Mouse (Mus musculus) lung, adult 2 months (tissue): ENCODE results near the gene Avpi1. TPM values are rescaled to one million over a fixed set of nuclear protein-coding genes. Genes with fewer than 3 reads are reported as not detected.
A peak's percentile ranks its signal among the peaks of the same experiment; 100 is the strongest.
"Not testable (repeated sequence)": the region's sequence is repeated elsewhere in the genome, so short reads cannot be mapped to it uniquely, and the experiment has no call there.

Experiments used
- DNase-seq: peaks from one replicate; pipeline ENCODE4 v3.0.0; 2022
- H3K4me1 ChIP-seq: fragments of 200-500 bp; 2 replicates; pipeline ENCODE4 v1.6.1; 2011; ENCODE audit warnings: low read length; ENCODE audit not compliant: control insufficient read depth, insufficient read depth
- H3K4me3 ChIP-seq: fragments of 200-500 bp; replicated peaks from 2 replicates; pipeline ENCODE3; 2011; ENCODE audit warnings: low read depth, mild to moderate bottlenecking, control low read depth, low read length; ENCODE audit errors: extremely low read depth
- CTCF ChIP-seq: fragments of 200-500 bp; IDR thresholded peaks from 2 replicates; pipeline ENCODE4 v1.5.1; 2011; ENCODE audit warnings: mild to moderate bottlenecking, low read length, control low read depth; ENCODE audit not compliant: insufficient read depth
- POLR2A ChIP-seq: fragments of 200-500 bp; IDR thresholded peaks from 2 replicates; pipeline ENCODE4 v1.6.1; 2011; ENCODE audit warnings: low read depth, mild to moderate bottlenecking, control low read depth, low read length, borderline replicate concordance; ENCODE audit errors: extremely low read depth
- WGBS: fragments of 180-500 bp; shearing (Covaris S2); methylation state at CpG from one replicate; pipeline ENCODE4 v1.1.7; 2018; 5-methylcytosine and 5-hydroxymethylcytosine counted together
- polyA plus RNA-seq: library from polyadenylated mRNA; depleted of rRNA; stranded (reverse); fragments of >200 nt; gene quantifications from 2 replicates; pipeline ENCODE4 v1.2.3, GENCODE M21; 2012; rRNA removed

Gene Avpi1
- polyA plus RNA-seq, 1 experiment, result 46.8 TPM

GRCm38 (mm10) chr19:42086166-42086565 lies 42.7 kb downstream of the Avpi1 start, which contains the start of gene Morn4:
Gene Morn4, minus strand, starts transcription at chr19:42086357.
- WGBS, result 2% methylated on average over 21 of the region's 21 CpGs
- DNase-seq, result peak; percentile 57
- TF ChIP-seq CTCF (no peak), POLR2A (0 out of 2 replicates have a peak, but pooled peaks have one; percentile 32)
- peaks cover 5% of the 10 kb centered on the region; the same call in 1 of the 2 replicates for H3K4me1 ChIP-seq
- H3K4me3 ChIP-seq, result peak within 1 kb of the TSS; percentile 63

- WGBS, result 11% methylated on average over 10 of the region's 10 CpGs
- peak overlapping the region; percentile 63 for H3K4me3 ChIP-seq
- H3K4me1 ChIP-seq, result 0 out of 2 replicates have a peak, but pooled peaks cover 2% of the 10 kb centered on the region
- no peak for DNase-seq
- TF ChIP-seq POLR2A, result no peak
- TF ChIP-seq CTCF, result no peak
Measured at GRCm38 (mm10) chr19:42085690-42086089, 43.2 kb downstream of the Avpi1 start.

GRCm38 (mm10) chr19:42081613-42082012 lies 47.2 kb downstream of the Avpi1 start:
- 88% methylated on average over 5 of the region's 5 CpGs for WGBS
- H3K4me3 ChIP-seq, DNase-seq, H3K4me1 ChIP-seq: not testable (repeated sequence)

GRCm38 (mm10) chr19:42080469-42080868 lies 48.4 kb downstream of the Avpi1 start:
- no peak overlapping the region for H3K4me3 ChIP-seq
- 85% methylated on average over 11 of the region's 11 CpGs for WGBS
- no peak for DNase-seq
- TF ChIP-seq CTCF, result no peak
- H3K4me1 ChIP-seq, result no peaks in the 10 kb centered on the region

GRCm38 (mm10) chr19:42079950-42080349 lies 48.9 kb downstream of the Avpi1 start:
- no peak overlapping the region for H3K4me3 ChIP-seq
- DNase-seq, result no peak
- H3K4me1 ChIP-seq, result no peaks in the 10 kb centered on the region
- WGBS, result 76% methylated on average over 5 of the region's 5 CpGs
- TF ChIP-seq POLR2A (no peak), CTCF (no peak)

- TF ChIP-seq POLR2A, result no peak
- H3K4me1 ChIP-seq, result no peaks in the 10 kb centered on the region
- no peak for DNase-seq
- WGBS, result 92% methylated on average over 12 of the region's 12 CpGs
- H3K4me3 ChIP-seq, result no peak overlapping the region
Measured at GRCm38 (mm10) chr19:42079006-42079405, 49.9 kb downstream of the Avpi1 start.

GRCm38 (mm10) chr19:42078566-42078965 lies 50.3 kb downstream of the Avpi1 start:
- DNase-seq, result no peak
- TF ChIP-seq CTCF, result no peak
- no peak for TF ChIP-seq POLR2A
- 74% methylated on average over 8 of the region's 8 CpGs for WGBS
- Histone ChIP-seq H3K4me3 (no peak overlapping the region), H3K4me1 (no peaks in the 10 kb centered on the region)

- TF ChIP-seq CTCF, result no peak
- TF ChIP-seq POLR2A, result no peak
- no peaks in the 10 kb centered on the region for H3K4me1 ChIP-seq
- no peak for DNase-seq
- H3K4me3 ChIP-seq, result no peak overlapping the region
- WGBS, result 90% methylated on average over 16 of the region's 16 CpGs
Measured at GRCm38 (mm10) chr19:42075992-42076391, 52.9 kb downstream of the Avpi1 start.

GRCm38 (mm10) chr19:42075051-42075450 lies 53.8 kb downstream of the Avpi1 start:
- no peak for DNase-seq
- WGBS, result 77% methylated on average over 2 of the region's 2 CpGs
- H3K4me3 ChIP-seq, result no peak overlapping the region
- H3K4me1 ChIP-seq, result no peaks in the 10 kb centered on the region
- no peak for TF ChIP-seq POLR2A
- no peak for TF ChIP-seq CTCF

Other genes starting within 250 kb of the Avpi1 start
- gene Rrp12, start 232.9 kb downstream of the Avpi1 start, polyA plus RNA-seq, result 4.1 and 5.5 TPM in 2 replicates
- 123 and 169 TPM in 2 replicates for gene Pgam1, start 217.1 kb downstream of the Avpi1 start, polyA plus RNA-seq
- gene Exosc1, start 195.6 kb downstream of the Avpi1 start, polyA plus RNA-seq, result 12.2 and 16.0 TPM in 2 replicates
- gene Zdhhc16, start 195.6 kb downstream of the Avpi1 start, polyA plus RNA-seq, result 67.4 and 91.5 TPM in 2 replicates
- gene Mms19, start 147.9 kb downstream of the Avpi1 start, polyA plus RNA-seq, result 53.7 and 57.0 TPM in 2 replicates
- 26.0 and 31.7 TPM in 2 replicates for gene Ubtd1, start 147.3 kb downstream of the Avpi1 start, polyA plus RNA-seq
- gene Ankrd2, start 93.1 kb downstream of the Avpi1 start, polyA plus RNA-seq, result 0.14 and 0.20 TPM in 2 replicates
- gene Hoga1, start 83.4 kb downstream of the Avpi1 start, polyA plus RNA-seq, result 7.6 and 8.7 TPM in 2 replicates
- gene 4933411K16Rik, start 76.8 kb downstream of the Avpi1 start, polyA plus RNA-seq, result 1.1 and 1.4 TPM in 2 replicates
- 7.1 and 9.0 TPM in 2 replicates for gene Morn4, start 42.7 kb downstream of the Avpi1 start, polyA plus RNA-seq
- gene Pi4k2a, start 38.6 kb downstream of the Avpi1 start, polyA plus RNA-seq, result 29.1 and 34.8 TPM in 2 replicates
- gene Marveld1, start 18.3 kb upstream of the Avpi1 start, polyA plus RNA-seq, result 215 and 250 TPM in 2 replicates
- 39.3 and 53.9 TPM in 2 replicates for gene Zfyve27, start 34.9 kb upstream of the Avpi1 start, polyA plus RNA-seq
- 4.9 and 9.4 TPM in 2 replicates for gene Sfrp5, start 73.2 kb upstream of the Avpi1 start, polyA plus RNA-seq
- 0.08 and 0.30 TPM in 2 replicates for gene Golga7b, start 118.5 kb upstream of the Avpi1 start, polyA plus RNA-seq